Mouse (Mus musculus): ENCODE measurements around the gene Kctd12. TPM values are rescaled to one million over a fixed set of nuclear protein-coding genes. Genes with fewer than 3 reads are reported as not detected.

Gene Kctd12
- polyA plus RNA-seq (2014; fragmentation: Nextera tagmentation; extraction: Ambion mirVana): 22.8 and 24.7 TPM in 2 replicates

DNA sequence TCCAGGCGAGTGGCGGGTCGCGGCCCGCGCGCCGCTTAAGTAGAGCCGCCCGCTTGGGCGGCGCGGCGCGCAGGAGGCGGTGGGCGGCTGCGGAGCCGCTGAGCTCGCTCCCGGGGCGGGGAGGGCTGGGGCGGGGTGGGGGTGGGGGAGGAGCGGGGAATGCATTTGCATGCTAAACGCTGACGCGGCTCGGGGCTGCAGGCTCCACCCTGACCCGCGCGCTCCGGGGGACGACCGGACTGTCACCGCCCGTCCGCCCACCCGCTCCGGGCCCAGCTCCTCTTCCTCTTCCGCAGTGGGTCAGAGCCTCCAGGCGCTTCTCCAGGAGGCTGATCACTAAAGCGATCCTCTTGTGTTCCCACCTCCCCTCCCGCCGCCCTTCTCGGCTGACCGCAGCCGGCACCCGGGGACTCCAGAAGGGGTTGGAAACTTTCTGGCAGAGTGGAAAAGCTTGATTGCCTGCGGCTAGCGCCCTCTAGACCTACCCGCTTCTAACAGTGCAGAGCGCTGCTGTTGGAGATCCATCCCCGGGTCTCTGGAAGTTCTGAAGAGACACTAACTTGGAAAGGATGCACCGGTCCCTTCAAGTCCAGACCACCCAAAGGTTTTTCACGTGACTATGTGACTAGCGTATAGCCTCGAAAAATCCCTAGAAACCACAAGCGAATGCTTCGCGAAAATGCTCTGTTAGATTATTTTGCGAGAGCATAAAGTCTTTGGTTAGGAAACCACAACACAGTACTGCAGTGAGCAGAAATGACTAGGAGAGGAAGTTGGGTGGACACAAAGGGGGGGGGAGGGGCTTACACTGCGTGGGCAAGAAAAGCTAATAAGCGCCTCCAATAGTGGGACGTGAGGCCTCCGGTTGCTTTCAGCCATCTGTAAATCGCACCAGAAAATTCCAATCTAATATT lies at the start of gene Kctd12:
TSS of gene Kctd12 (minus strand) at position 11 of the 914 bp plus-strand sequence.
- peak within 1 kb of the TSS; percentile 95 for H3K4me2 ChIP-seq (ENCODE audit: low read depth, severe bottlenecking)
- H3K4me1 ChIP-seq (ENCODE audit: control insufficient read depth, insufficient read depth, low read length): 0 out of 2 replicates have a peak, but pooled peaks cover 3% of the 10 kb centered on the region
- WGBS: 2% methylated on average over 52 of the region's 66 CpGs
- H3K27ac ChIP-seq (replicated peaks; ENCODE audit: low read depth, low read length): peak within 1 kb of the TSS; percentile 73
- no peaks in the 10 kb centered on the region for H3K9me3 ChIP-seq (ENCODE audit: control insufficient read depth, low read length)
- H3K4me3 ChIP-seq (ENCODE audit: low read depth, low read length): peak within 1 kb of the TSS; percentile 62
- H3K9ac ChIP-seq (ENCODE audit: low read length): peak within 1 kb of the TSS; percentile 82
- H3K36me3 ChIP-seq (ENCODE audit: control insufficient read depth, insufficient read depth, low read length): no peaks in the 10 kb centered on the region
- DNase-seq (ENCODE audit: low spot score) (peak; percentile 86), ATAC-seq (ENCODE audit: insufficient number of reproducible peaks, low FRiP score, low TSS enrichment, low read depth) (peak; percentile 92)
- no peaks in the 10 kb centered on the region for H3K27me3 ChIP-seq (ENCODE audit: control insufficient read depth, insufficient read depth, low read length)

GRCm38 (mm10) chr14:103029203-103029602 lies 46.8 kb upstream of the Kctd12 start:
- H3K27me3 ChIP-seq (ENCODE audit: control insufficient read depth, insufficient read depth, low read length): no peaks in the 10 kb centered on the region
- ATAC-seq (ENCODE audit: insufficient number of reproducible peaks, low FRiP score, low TSS enrichment, low read depth): no peak
- H3K4me3 ChIP-seq (ENCODE audit: low read depth, low read length): no peak overlapping the region
- H3K4me1 ChIP-seq (ENCODE audit: control insufficient read depth, insufficient read depth, low read length): no peaks in the 10 kb centered on the region
- WGBS: 84% methylated on average over 2 of the region's 2 CpGs
- H3K4me2 ChIP-seq (ENCODE audit: low read depth, severe bottlenecking): no peak overlapping the region
- no peak for DNase-seq (ENCODE audit: low spot score)
- no peak overlapping the region for H3K27ac ChIP-seq (replicated peaks; ENCODE audit: low read depth, low read length)
- H3K36me3 ChIP-seq (ENCODE audit: control insufficient read depth, insufficient read depth, low read length): no peaks in the 10 kb centered on the region
- H3K9me3 ChIP-seq (ENCODE audit: control insufficient read depth, low read length): no peaks in the 10 kb centered on the region
- no peak overlapping the region for H3K9ac ChIP-seq (ENCODE audit: low read length)

GRCm38 (mm10) chr14:103020046-103020445 lies 37.6 kb upstream of the Kctd12 start:
- Histone ChIP-seq H3K4me3 (ENCODE audit: low read depth, low read length) (no peak overlapping the region), H3K27me3 (ENCODE audit: control insufficient read depth, insufficient read depth, low read length) (no peaks in the 10 kb centered on the region), H3K9me3 (ENCODE audit: control insufficient read depth, low read length) (no peaks in the 10 kb centered on the region), H3K9ac (ENCODE audit: low read length) (no peak overlapping the region), H3K4me1 (ENCODE audit: control insufficient read depth, insufficient read depth, low read length) (no peaks in the 10 kb centered on the region), H3K27ac (replicated peaks; ENCODE audit: low read depth, low read length) (no peak overlapping the region), H3K4me2 (ENCODE audit: low read depth, severe bottlenecking) (no peak overlapping the region), H3K36me3 (ENCODE audit: control insufficient read depth, insufficient read depth, low read length) (no peaks in the 10 kb centered on the region)
- no peak for DNase-seq (ENCODE audit: low spot score)
- WGBS: 75% methylated on average over 2 of the region's 2 CpGs
- ATAC-seq (ENCODE audit: insufficient number of reproducible peaks, low FRiP score, low TSS enrichment, low read depth): no peak

GRCm38 (mm10) chr14:103017009-103017408 lies 34.6 kb upstream of the Kctd12 start:
- H3K4me3 ChIP-seq (ENCODE audit: low read depth, low read length): no peak overlapping the region
- WGBS: 67% methylated on average over 5 of the region's 5 CpGs
- no peak overlapping the region for H3K9ac ChIP-seq (ENCODE audit: low read length)
- H3K4me1 ChIP-seq (ENCODE audit: control insufficient read depth, insufficient read depth, low read length): no peaks in the 10 kb centered on the region
- H3K4me2 ChIP-seq (ENCODE audit: low read depth, severe bottlenecking): no peak overlapping the region
- no peaks in the 10 kb centered on the region for H3K9me3 ChIP-seq (ENCODE audit: control insufficient read depth, low read length)
- no peaks in the 10 kb centered on the region for H3K27me3 ChIP-seq (ENCODE audit: control insufficient read depth, insufficient read depth, low read length)
- ATAC-seq (ENCODE audit: insufficient number of reproducible peaks, low FRiP score, low TSS enrichment, low read depth) (no peak), DNase-seq (ENCODE audit: low spot score) (no peak)
- H3K27ac ChIP-seq (replicated peaks; ENCODE audit: low read depth, low read length): no peak overlapping the region
- H3K36me3 ChIP-seq (ENCODE audit: control insufficient read depth, insufficient read depth, low read length): no peaks in the 10 kb centered on the region

DNA sequence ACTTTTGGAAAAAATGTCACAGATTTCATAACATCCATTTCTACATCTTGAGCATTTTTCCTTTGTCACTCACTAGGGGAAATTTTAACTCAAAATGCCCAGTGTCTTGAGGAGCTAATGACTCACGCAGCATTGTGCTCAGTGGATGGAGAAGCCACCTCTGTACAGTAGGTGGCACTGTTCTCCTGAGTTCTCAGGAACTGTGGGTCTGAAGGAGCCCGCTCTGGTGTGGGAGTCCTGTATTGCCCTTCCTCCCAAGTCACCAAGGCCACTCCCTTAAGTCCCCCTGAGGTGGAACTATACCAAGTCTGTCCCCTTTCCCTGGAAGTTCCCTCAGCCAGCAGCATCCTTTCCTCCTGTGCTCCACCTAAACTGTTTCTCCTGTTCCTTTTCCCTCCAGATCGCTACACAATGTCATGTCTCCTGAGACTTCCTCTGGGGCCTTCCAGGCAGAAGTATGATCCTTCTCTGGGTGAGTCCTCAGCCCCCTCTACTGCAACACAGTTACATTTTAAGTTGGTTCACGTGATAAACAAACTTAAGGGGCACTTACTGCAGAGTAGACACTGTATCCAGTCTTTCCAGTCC lies 30.2 kb upstream of the Kctd12 start:
- 34% methylated on average over 4 of the region's 4 CpGs for WGBS
- Histone ChIP-seq H3K27ac (replicated peaks; ENCODE audit: low read depth, low read length) (no peak overlapping the region), H3K4me3 (ENCODE audit: low read depth, low read length) (no peak overlapping the region), H3K4me2 (ENCODE audit: low read depth, severe bottlenecking) (no peak overlapping the region), H3K36me3 (ENCODE audit: control insufficient read depth, insufficient read depth, low read length) (no peaks in the 10 kb centered on the region), H3K9me3 (ENCODE audit: control insufficient read depth, low read length) (no peaks in the 10 kb centered on the region), H3K9ac (ENCODE audit: low read length) (no peak overlapping the region), H3K4me1 (ENCODE audit: control insufficient read depth, insufficient read depth, low read length) (no peaks in the 10 kb centered on the region), H3K27me3 (ENCODE audit: control insufficient read depth, insufficient read depth, low read length) (no peaks in the 10 kb centered on the region)
- ATAC-seq (ENCODE audit: insufficient number of reproducible peaks, low FRiP score, low TSS enrichment, low read depth) (peak; percentile 71; the same call in 1 of the 2 replicates), DNase-seq (ENCODE audit: low spot score) (peak; percentile 74)

- no peak for ATAC-seq (ENCODE audit: insufficient number of reproducible peaks, low FRiP score, low TSS enrichment, low read depth)
- no peak overlapping the region for H3K4me3 ChIP-seq (ENCODE audit: low read depth, low read length)
- no peaks in the 10 kb centered on the region for H3K9me3 ChIP-seq (ENCODE audit: control insufficient read depth, low read length)
- H3K4me1 ChIP-seq (ENCODE audit: control insufficient read depth, insufficient read depth, low read length): no peaks in the 10 kb centered on the region
- no peak overlapping the region for H3K4me2 ChIP-seq (ENCODE audit: low read depth, severe bottlenecking)
- 34% methylated on average over 5 of the region's 5 CpGs for WGBS
- no peaks in the 10 kb centered on the region for H3K36me3 ChIP-seq (ENCODE audit: control insufficient read depth, insufficient read depth, low read length)
- no peak overlapping the region for H3K9ac ChIP-seq (ENCODE audit: low read length)
- H3K27me3 ChIP-seq (ENCODE audit: control insufficient read depth, insufficient read depth, low read length): no peaks in the 10 kb centered on the region
- DNase-seq (ENCODE audit: low spot score): no peak
- H3K27ac ChIP-seq (replicated peaks; ENCODE audit: low read depth, low read length): no peak overlapping the region
Measured at GRCm38 (mm10) chr14:103011782-103012181, 29.3 kb upstream of the Kctd12 start.

DNA sequence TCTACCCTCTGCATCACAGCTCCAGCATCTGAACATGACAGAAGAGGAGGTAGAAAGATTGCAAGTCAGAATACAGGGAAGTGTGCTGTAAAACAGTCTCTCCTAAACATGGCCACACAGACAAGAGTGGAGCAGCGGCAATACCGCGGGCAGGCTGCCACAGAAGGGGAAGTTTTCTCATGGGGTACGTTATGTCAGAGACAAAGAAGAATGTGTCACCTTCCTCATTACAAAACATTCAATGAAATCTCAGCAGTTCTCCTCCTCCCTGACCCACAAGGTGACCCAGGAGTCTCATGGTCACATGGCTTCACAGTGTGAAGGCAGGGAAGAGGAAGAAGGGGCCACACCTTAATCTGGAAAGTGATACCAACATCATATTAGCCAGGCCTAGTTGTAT lies 25.3 kb upstream of the Kctd12 start:
- Histone ChIP-seq H3K36me3 (ENCODE audit: control insufficient read depth, insufficient read depth, low read length) (no peaks in the 10 kb centered on the region), H3K4me2 (ENCODE audit: low read depth, severe bottlenecking) (no peak overlapping the region), H3K4me1 (ENCODE audit: control insufficient read depth, insufficient read depth, low read length) (no peaks in the 10 kb centered on the region), H3K27ac (replicated peaks; ENCODE audit: low read depth, low read length) (no peak overlapping the region), H3K9me3 (ENCODE audit: control insufficient read depth, low read length) (no peaks in the 10 kb centered on the region), H3K27me3 (ENCODE audit: control insufficient read depth, insufficient read depth, low read length) (no peaks in the 10 kb centered on the region), H3K9ac (ENCODE audit: low read length) (no peak overlapping the region), H3K4me3 (ENCODE audit: low read depth, low read length) (no peak overlapping the region)
- WGBS: 88% methylated on average over 4 of the region's 4 CpGs
- no peak for ATAC-seq (ENCODE audit: insufficient number of reproducible peaks, low FRiP score, low TSS enrichment, low read depth)
- no peak for DNase-seq (ENCODE audit: low spot score)

- ATAC-seq (ENCODE audit: insufficient number of reproducible peaks, low FRiP score, low TSS enrichment, low read depth) (peak; percentile 72), DNase-seq (ENCODE audit: low spot score) (peak; percentile 91)
- WGBS: 17% methylated on average over 6 of the region's 6 CpGs
- Histone ChIP-seq H3K4me3 (ENCODE audit: low read depth, low read length) (no peak overlapping the region), H3K27me3 (ENCODE audit: control insufficient read depth, insufficient read depth, low read length) (no peaks in the 10 kb centered on the region), H3K9ac (ENCODE audit: low read length) (no peak overlapping the region), H3K27ac (replicated peaks; ENCODE audit: low read depth, low read length) (no peak overlapping the region), H3K4me2 (ENCODE audit: low read depth, severe bottlenecking) (no peak overlapping the region), H3K36me3 (ENCODE audit: control insufficient read depth, insufficient read depth, low read length) (no peaks in the 10 kb centered on the region), H3K4me1 (ENCODE audit: control insufficient read depth, insufficient read depth, low read length) (no peaks in the 10 kb centered on the region), H3K9me3 (ENCODE audit: control insufficient read depth, low read length) (no peaks in the 10 kb centered on the region)
Measured at GRCm38 (mm10) chr14:102994662-102995561, 12.5 kb upstream of the Kctd12 start.

Measured in limb, embryonic 11.5 days (tissue).